ENCODE assay signal across 25 mouse cellular contexts in genomic region chr15:82027726-82028125, GRCm38 (mm10). TPM values are rescaled to one million over a fixed set of nuclear protein-coding genes. Genes with fewer than 3 reads are reported as not detected.
DNase-seq lines count a peak whose midpoint lies in the region; ATAC-seq and TF ChIP-seq lines count a peak whose summit lies in the region.
"Had no signal": no experiment of that assay in that cellular context is flagged by ENCODE, and none has a peak within 500 bp of the region (broad histone marks: within the 10 kb centered on the region; RNA-seq: fewer than 3 reads in every experiment).

No protein-coding gene starts in this region.

- no peaks in the 10 kb centered on the region for H3K27me3 ChIP-seq in spleen, adult 2 months (ENCODE audit: control insufficient read depth, insufficient read depth, low read length)
- no peaks in the 10 kb centered on the region for H3K27me3 ChIP-seq in forebrain, embryonic 16.5 days (replicated peaks; ENCODE audit: control insufficient read depth, insufficient read depth, low read length)
- H3K27me3 ChIP-seq: embryonic facial prominence, embryonic 13.5 days; forebrain, embryonic 15.5 days; midbrain, embryonic 12.5 days; neural tube, embryonic 12.5 days had no signal

- no peaks in the 10 kb centered on the region for H3K9me3 ChIP-seq in forebrain, embryonic 16.5 days (ENCODE audit: control insufficient read depth, low read length)
- H3K9me3 ChIP-seq: embryonic facial prominence, embryonic 13.5 days; forebrain, embryonic 15.5 days; heart, embryonic 10.5 days; limb, embryonic 10.5 days; midbrain, embryonic 12.5 days; neural tube, embryonic 12.5 days had no signal

- DNase-seq in spleen, adult 2 months (ENCODE audit: low read depth in 1 of 2, low spot score in 2 of 2) = no peak
- DNase-seq in spleen, postnatal 14 days (ENCODE audit: low spot score in 2 of 2) = no peak
- DNase-seq in thymus, postnatal 0 days (ENCODE audit: low spot score) = peak; percentile 95
- DNase-seq in embryo, embryonic 10.5 days (ENCODE audit: low spot score) = no peak
- DNase-seq in layer of hippocampus, adult 11-12 months (ENCODE audit: low spot score) = no peak
- DNase-seq: adrenal gland, adult 2 months; cerebellum, adult 9-10 months; gastrocnemius, postnatal 25 days; heart, postnatal 14 days; kidney, adult 9 months; kidney, postnatal 25 days; lung, embryonic 14.5 days had no signal

- no peak overlapping the region for H3K4me2 ChIP-seq in forebrain, embryonic 16.5 days (ENCODE audit: low read length)
- H3K4me2 ChIP-seq: embryonic facial prominence, embryonic 13.5 days; forebrain, embryonic 15.5 days; hindbrain, embryonic 14.5 days; lung, embryonic 14.5 days; midbrain, embryonic 12.5 days; neural tube, embryonic 12.5 days had no signal

- H3K36me3 ChIP-seq in spleen, adult 2 months (ENCODE audit: control insufficient read depth, insufficient read depth, low read length) = peaks cover 27% of the 10 kb centered on the region
- H3K36me3 ChIP-seq in forebrain, embryonic 16.5 days (ENCODE audit: control insufficient read depth, insufficient read depth) = peaks cover 33% of the 10 kb centered on the region

- H3K9ac ChIP-seq in forebrain, embryonic 16.5 days (replicated peaks; ENCODE audit: low read depth, low read length) = no peak overlapping the region
- H3K9ac ChIP-seq: embryonic facial prominence, embryonic 13.5 days; forebrain, embryonic 15.5 days; hindbrain, embryonic 14.5 days; lung, embryonic 14.5 days; midbrain, embryonic 12.5 days; neural tube, embryonic 12.5 days had no signal

- TF ChIP-seq CTCF in spleen, adult 2 months (IDR thresholded peaks at IDR 0.05; ENCODE audit: extremely low read depth, insufficient read depth, insufficient read length, insufficient replicate concordance) = no peak

- WGBS in spleen, adult 2 months = 25% methylated on average over 7 of the region's 7 CpGs
- 94% methylated on average over 7 of the region's 7 CpGs for WGBS in forebrain, embryonic 16.5 days

- ATAC-seq in megakaryocyte progenitor cell, adult 5-6 weeks (replicated peaks; ENCODE audit: poor library complexity) = 0 out of 2 replicates have a peak, but pooled peaks have one; percentile 23
- no peak for ATAC-seq in forebrain, embryonic 16.5 days
- ATAC-seq: forebrain, embryonic 15.5 days had no signal

- TF ChIP-seq POLR2A in spleen, adult 2 months (IDR thresholded peaks at IDR 0.05; ENCODE audit: low read depth, low read length) = no peak

- no peak overlapping the region for H3K4me3 ChIP-seq in spleen, adult 2 months (ENCODE audit: extremely low read depth, insufficient read depth, insufficient read length)
- H3K4me3 ChIP-seq in forebrain, embryonic 16.5 days (replicated peaks; ENCODE audit: low read length) = no peak overlapping the region
- H3K4me3 ChIP-seq: embryonic facial prominence, embryonic 13.5 days; forebrain, embryonic 15.5 days; heart, embryonic 10.5 days; left cerebral cortex, adult 2 months; limb, embryonic 10.5 days; midbrain, embryonic 12.5 days; neural tube, embryonic 12.5 days had no signal

- peaks cover 4% of the 10 kb centered on the region; the same call in 1 of the 2 replicates for H3K4me1 ChIP-seq in spleen, adult 2 months (ENCODE audit: control insufficient read depth, insufficient read depth, insufficient read length)
- H3K4me1 ChIP-seq in forebrain, embryonic 16.5 days (replicated peaks; ENCODE audit: control insufficient read depth, insufficient read depth, low read length) = no peaks in the 10 kb centered on the region
- H3K4me1 ChIP-seq: embryonic facial prominence, embryonic 13.5 days; forebrain, embryonic 15.5 days; heart, embryonic 10.5 days; limb, embryonic 10.5 days; midbrain, embryonic 12.5 days; neural tube, embryonic 12.5 days had no signal

- H3K27ac ChIP-seq in spleen, adult 2 months (ENCODE audit: insufficient read depth, low read length) = peak overlapping the region; percentile 25; the same call in 1 of the 2 replicates
- no peak overlapping the region for H3K27ac ChIP-seq in forebrain, embryonic 16.5 days (ENCODE audit: low read length)
- H3K27ac ChIP-seq: embryonic facial prominence, embryonic 13.5 days; forebrain, embryonic 15.5 days; heart, embryonic 10.5 days; hindbrain, embryonic 14.5 days; left cerebral cortex, adult 2 months; limb, embryonic 10.5 days; midbrain, embryonic 12.5 days; neural tube, embryonic 12.5 days had no signal

RNA-seq across cellular contexts. Expression of gene Desi1, which starts 5.9 kb away (rescaled TPM):
- 15.4 and 18.1 TPM in 2 replicates for polyA plus RNA-seq in spleen, adult 2 months (2012; rRNA removed)
- 32.6 and 38.4 TPM in 2 replicates for total RNA-seq in megakaryocyte progenitor cell, adult 5-6 weeks (2015)
- 7.1 and 9.2 TPM in 2 replicates for total RNA-seq in megakaryocyte progenitor cell, adult 5-6 weeks (2017)
- 160 and 169 TPM in 2 replicates for polyA plus RNA-seq in thymus, postnatal 0 days (2015; fragmentation: Nextera tagmentation; extraction: Ambion mirVana)
- 45.4 and 47.4 TPM in 2 replicates for polyA plus RNA-seq in forebrain, embryonic 16.5 days (2015; fragmentation: Nextera tagmentation; extraction: Ambion mirVana)

RNA-seq across cellular contexts. Expression of gene Snu13, which starts 19.7 kb away (rescaled TPM):
- 34.5 and 37.5 TPM in 2 replicates for polyA plus RNA-seq in spleen, adult 2 months (2012; rRNA removed)
- total RNA-seq in megakaryocyte progenitor cell, adult 5-6 weeks (2015) = 235 and 245 TPM in 2 replicates
- total RNA-seq in megakaryocyte progenitor cell, adult 5-6 weeks (2017) = 201 and 202 TPM in 2 replicates
- polyA plus RNA-seq in thymus, postnatal 0 days (2015; fragmentation: Nextera tagmentation; extraction: Ambion mirVana) = 387 and 431 TPM in 2 replicates
- polyA plus RNA-seq in forebrain, embryonic 16.5 days (2015; fragmentation: Nextera tagmentation; extraction: Ambion mirVana) = 284 and 285 TPM in 2 replicates

RNA-seq across cellular contexts. Expression of gene 4930407I10Rik, which starts 31.2 kb away (rescaled TPM):
- not detected in 2 replicates for polyA plus RNA-seq in spleen, adult 2 months (2012; rRNA removed)
- not detected in 2 replicates for total RNA-seq in megakaryocyte progenitor cell, adult 5-6 weeks (2015)
- total RNA-seq in megakaryocyte progenitor cell, adult 5-6 weeks (2017) = not detected in 2 replicates
- polyA plus RNA-seq in thymus, postnatal 0 days (2015; fragmentation: Nextera tagmentation; extraction: Ambion mirVana) = 0.04 TPM in 1 of 2 replicates, not detected in the other
- polyA plus RNA-seq in forebrain, embryonic 16.5 days (2015; fragmentation: Nextera tagmentation; extraction: Ambion mirVana) = not detected in 2 replicates
- total RNA-seq: adrenal gland, adult 2 months; gastrocnemius, postnatal 25 days; heart, postnatal 14 days; left cerebral cortex, adult 2 months; liver, adult 2 months had no signal
- polyA plus RNA-seq: adrenal gland, adult 2 months; cortical plate, adult 2 months; forebrain, embryonic 15.5 days; heart, embryonic 10.5 days; hindbrain, embryonic 14.5 days; intestine, embryonic 14.5 days; limb, embryonic 10.5 days; liver, adult 2 months; lung, embryonic 14.5 days; midbrain, embryonic 12.5 days had no signal

RNA-seq across cellular contexts. Expression of gene Xrcc6, which starts 40.1 kb away (rescaled TPM):
- polyA plus RNA-seq in spleen, adult 2 months (2012; rRNA removed) = 11.8 TPM in 2 replicates
- total RNA-seq in megakaryocyte progenitor cell, adult 5-6 weeks (2015) = 75.3 and 108 TPM in 2 replicates
- total RNA-seq in megakaryocyte progenitor cell, adult 5-6 weeks (2017) = 135 and 249 TPM in 2 replicates
- 441 and 472 TPM in 2 replicates for polyA plus RNA-seq in thymus, postnatal 0 days (2015; fragmentation: Nextera tagmentation; extraction: Ambion mirVana)
- polyA plus RNA-seq in forebrain, embryonic 16.5 days (2015; fragmentation: Nextera tagmentation; extraction: Ambion mirVana) = 63.0 and 63.1 TPM in 2 replicates

RNA-seq across cellular contexts. Expression of gene Mei1, which starts 42.1 kb away (rescaled TPM):
- 0.05 TPM in 1 of 2 replicates, not detected in the other for polyA plus RNA-seq in spleen, adult 2 months (2012; rRNA removed)
- total RNA-seq in megakaryocyte progenitor cell, adult 5-6 weeks (2015) = not detected in 2 replicates
- total RNA-seq in megakaryocyte progenitor cell, adult 5-6 weeks (2017) = not detected in 2 replicates
- 0.04 TPM in 1 of 2 replicates, not detected in the other for polyA plus RNA-seq in thymus, postnatal 0 days (2015; fragmentation: Nextera tagmentation; extraction: Ambion mirVana)
- polyA plus RNA-seq in forebrain, embryonic 16.5 days (2015; fragmentation: Nextera tagmentation; extraction: Ambion mirVana) = not detected in 2 replicates
- total RNA-seq: heart, postnatal 14 days; liver, adult 2 months had no signal
- polyA plus RNA-seq: adrenal gland, adult 2 months; embryonic facial prominence, embryonic 13.5 days; forebrain, embryonic 15.5 days; intestine, embryonic 14.5 days; limb, embryonic 10.5 days; liver, adult 2 months; lung, embryonic 14.5 days had no signal
